Mouse (Mus musculus) myocyte (in vitro differentiated cells): ENCODE results near the gene Olfr46. TPM values are rescaled to one million over a fixed set of nuclear protein-coding genes. Genes with fewer than 3 reads are reported as not detected.

Experiments used
- polyA plus RNA-seq: library from polyadenylated mRNA; unstranded; fragments of >200 nt; fragmentation: generic; extraction: Trizol; gene quantifications from one replicate; pipeline ENCODE4 v1.2.1, GENCODE M21; 2012; ENCODE audit warnings: missing spikeins

Olfr46 gene
- polyA plus RNA-seq, 1 experiment = not detected

Other genes with a start within 250 kb of the Olfr46 start
- gene Olfr60, start 239.6 kb upstream of the Olfr46 start, polyA plus RNA-seq = not detected
- gene Olfr530, start 224.9 kb upstream of the Olfr46 start, polyA plus RNA-seq = not detected
- not detected for gene Olfr531, start 198.4 kb upstream of the Olfr46 start, polyA plus RNA-seq
- not detected for gene Olfr532, start 179.6 kb upstream of the Olfr46 start, polyA plus RNA-seq
- gene Olfr533, start 137.9 kb upstream of the Olfr46 start, polyA plus RNA-seq = not detected
- not detected for gene Olfr535, start 117.1 kb upstream of the Olfr46 start, polyA plus RNA-seq
- gene Olfr536, start 93.9 kb upstream of the Olfr46 start, polyA plus RNA-seq = 0.05 TPM
- gene Olfr538, start 33.4 kb upstream of the Olfr46 start, polyA plus RNA-seq = not detected
- not detected for gene Olfr61, start 27.7 kb downstream of the Olfr46 start, polyA plus RNA-seq
- not detected for gene Olfr53, start 45.2 kb downstream of the Olfr46 start, polyA plus RNA-seq
- gene Olfr539, start 58.7 kb downstream of the Olfr46 start, polyA plus RNA-seq = not detected
- not detected for gene Olfr45, start 80.7 kb downstream of the Olfr46 start, polyA plus RNA-seq
- not detected for gene Olfr541, start 96.0 kb downstream of the Olfr46 start, polyA plus RNA-seq
- gene Cyp2e1, start 162.5 kb downstream of the Olfr46 start, polyA plus RNA-seq = not detected
- not detected for gene Syce1, start 186.6 kb downstream of the Olfr46 start, polyA plus RNA-seq
- gene Zfp941, start 220.9 kb downstream of the Olfr46 start, polyA plus RNA-seq = 0.13 TPM
- 0.13 TPM for gene Urah, start 233.7 kb downstream of the Olfr46 start, polyA plus RNA-seq
- not detected for gene Scgb1c1, start 244.3 kb downstream of the Olfr46 start, polyA plus RNA-seq
- 0.07 TPM for gene Odf3, start 246.5 kb downstream of the Olfr46 start, polyA plus RNA-seq